Mouse (Mus musculus) cerebellum, adult 8-10 months (tissue): ENCODE data around the gene Terb1.

ENCODE experiments used
- DNase-seq: peaks from one replicate; pipeline ENCODE4 v3.0.0; 2022

Terb1 gene

GRCm38 (mm10) chr8:104446016-104446415, 63.7 kb downstream of the Terb1 start:
- DNase-seq = no peak

DNA sequence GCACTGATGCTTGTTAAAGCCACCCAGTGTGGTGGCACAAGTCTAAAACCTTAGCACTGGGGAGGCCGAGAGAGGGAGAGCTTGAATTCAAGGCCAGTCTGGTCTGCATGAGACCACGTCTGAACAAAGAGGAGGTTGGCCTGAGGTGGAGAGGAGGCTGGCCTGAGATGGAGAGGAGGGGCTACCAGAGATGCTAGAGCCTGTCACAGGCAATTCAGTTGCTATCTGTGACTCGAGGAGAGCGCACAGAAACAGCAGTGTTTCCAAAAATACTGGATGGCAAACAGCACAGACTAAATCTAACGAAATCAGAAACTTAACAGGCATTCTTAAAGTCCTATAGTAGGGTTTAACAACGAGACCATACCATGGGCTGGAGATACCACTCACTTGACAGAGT, 64.5 kb downstream of the Terb1 start:
- no peak for DNase-seq

GRCm38 (mm10) chr8:104443125-104443679, 66.5 kb downstream of the Terb1 start:
- no peak for DNase-seq

DNA sequence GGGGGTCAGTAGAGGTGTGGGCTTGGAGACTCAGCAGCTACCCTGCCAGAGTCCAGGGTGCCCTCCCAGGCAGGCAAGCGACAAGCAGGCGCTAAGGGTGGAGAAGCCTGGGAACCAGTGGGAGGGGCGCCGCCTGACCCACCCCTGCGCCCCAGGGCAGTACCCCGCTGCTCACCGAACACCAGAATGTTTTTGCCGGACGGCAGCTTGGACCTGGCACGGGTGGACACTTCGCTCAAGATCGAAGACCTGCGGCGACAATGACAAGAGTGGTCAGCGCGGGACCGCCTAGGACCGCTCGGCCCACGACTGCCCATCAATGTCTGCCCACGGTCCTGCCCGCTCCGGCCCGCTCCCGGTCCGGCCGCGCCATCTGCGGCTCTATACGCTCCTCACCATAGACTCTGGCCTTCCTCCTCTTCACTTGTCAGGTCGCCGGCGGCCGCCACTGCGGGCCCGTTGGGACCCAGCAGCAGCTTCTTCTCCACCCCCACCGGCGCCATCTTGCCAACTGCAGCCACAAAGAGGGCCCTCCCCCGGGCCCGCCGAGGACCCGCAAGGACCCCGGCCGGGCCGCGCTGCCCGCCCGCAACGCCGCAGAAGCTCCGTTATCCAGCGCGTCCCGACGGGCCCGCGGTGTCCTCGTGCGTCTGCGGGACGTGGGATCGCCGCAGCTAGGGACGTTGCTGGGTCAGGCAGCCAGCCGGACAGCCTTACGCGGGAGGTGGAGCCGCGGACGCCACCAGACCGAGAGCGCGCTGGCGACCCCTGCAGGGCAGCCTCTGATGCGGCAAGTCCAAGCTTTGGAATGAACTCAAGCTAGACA, 67.2 kb downstream of the Terb1 start, which contains the start of gene Dync1li2:
TSS of gene Dync1li2 (minus strand) at position 749 of the 826 bp plus-strand sequence.
- DNase-seq = peak; percentile 94

DNA sequence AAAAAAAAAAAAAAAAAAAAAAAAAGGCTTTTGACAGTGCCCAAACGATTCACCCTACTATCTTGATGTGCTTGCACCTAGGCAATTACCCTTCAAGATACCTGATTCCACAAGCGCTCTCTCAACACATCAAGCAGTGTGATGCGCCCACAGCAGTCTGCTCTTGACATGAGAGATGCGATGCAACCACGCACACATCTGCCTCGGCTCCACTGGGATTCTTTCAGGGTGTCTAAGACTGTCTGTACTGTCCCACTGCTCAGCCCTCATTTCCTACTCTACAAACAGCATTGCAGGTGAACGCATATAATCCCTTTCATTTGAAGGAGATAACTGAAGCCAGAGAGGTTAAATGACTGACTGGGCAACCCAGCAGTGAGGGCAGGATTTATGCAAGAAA, 68.1 kb downstream of the Terb1 start:
- DNase-seq = no peak

DNA sequence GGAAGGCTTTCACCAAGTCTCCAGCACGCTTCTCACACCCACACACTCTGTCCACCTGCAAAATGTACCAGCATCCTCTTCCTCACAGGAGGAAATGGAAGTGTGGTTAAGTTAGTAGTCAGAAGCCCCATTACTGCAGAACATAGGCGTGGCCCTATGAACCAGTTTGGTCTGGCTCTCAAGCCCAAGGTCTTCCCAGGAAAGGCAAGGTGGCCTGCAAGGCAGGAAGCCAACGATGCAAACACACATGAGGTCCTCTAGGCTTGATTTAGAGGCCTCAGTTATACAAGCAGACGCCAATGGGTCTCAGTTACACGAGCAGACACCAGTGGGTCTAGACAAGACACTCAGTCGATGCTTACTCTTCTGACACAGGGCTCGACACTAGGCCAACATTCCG, 70.2 kb downstream of the Terb1 start:
- no peak for DNase-seq

DNA sequence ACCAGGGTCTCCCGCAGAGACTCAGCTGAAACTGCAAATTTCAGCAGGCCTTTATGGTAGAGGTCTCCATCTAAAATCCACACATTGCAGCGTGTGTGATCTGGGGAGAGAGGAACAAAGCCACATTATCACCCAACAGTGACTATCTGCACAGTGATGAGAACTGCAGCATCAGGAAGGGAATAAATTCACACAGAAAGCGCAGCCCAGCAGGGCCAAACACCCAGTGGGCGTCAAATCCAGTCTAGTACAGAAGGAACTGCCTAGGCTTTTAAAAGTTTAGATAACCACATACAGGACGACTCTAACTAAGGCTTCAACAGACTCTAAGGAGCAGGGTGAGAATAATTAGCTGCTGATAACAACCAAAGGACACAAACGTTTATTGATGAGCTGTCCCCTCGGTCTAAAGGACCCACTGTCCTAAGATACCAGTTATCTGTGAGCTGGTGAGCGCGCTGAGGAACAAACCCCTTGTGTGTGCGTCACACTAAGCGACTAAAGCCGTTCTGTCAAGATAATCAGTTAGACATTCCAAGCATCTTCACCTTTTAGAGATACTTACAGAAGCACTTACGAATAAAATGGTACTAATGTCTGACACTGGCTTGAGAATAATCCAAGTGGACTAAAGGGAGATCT, 72.1 kb downstream of the Terb1 start:
- no peak for DNase-seq

DNA sequence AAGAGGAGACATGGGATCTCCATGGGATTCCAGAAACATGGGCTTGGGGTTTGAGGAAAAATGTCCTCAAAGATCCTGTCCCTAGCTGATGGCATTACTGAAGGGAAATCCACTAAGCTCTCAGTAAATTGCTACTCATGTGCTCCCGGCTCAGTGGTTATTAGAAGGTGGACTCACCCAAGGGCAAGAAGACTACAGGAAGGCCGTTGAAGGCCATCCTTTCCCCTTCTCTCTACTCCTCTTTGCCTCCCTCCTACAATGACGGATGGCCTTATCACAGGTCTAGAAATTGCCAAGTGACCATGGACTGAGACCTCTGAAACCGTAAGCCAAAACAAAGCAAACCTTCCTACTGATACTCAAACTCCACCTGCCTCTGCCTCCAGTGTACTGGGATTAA, 73.1 kb downstream of the Terb1 start:
- DNase-seq = no peak

- DNase-seq = peak; percentile 100
These were observed 73.7 kb downstream of the Terb1 start for GRCm38 (mm10) chr8:104436038-104436437.

- DNase-seq = peak; percentile 44
These were observed 74.8 kb downstream of the Terb1 start for GRCm38 (mm10) chr8:104434826-104435354.

GRCm38 (mm10) chr8:104434275-104434674, 75.4 kb downstream of the Terb1 start:
- peak; percentile 46 for DNase-seq

DNA sequence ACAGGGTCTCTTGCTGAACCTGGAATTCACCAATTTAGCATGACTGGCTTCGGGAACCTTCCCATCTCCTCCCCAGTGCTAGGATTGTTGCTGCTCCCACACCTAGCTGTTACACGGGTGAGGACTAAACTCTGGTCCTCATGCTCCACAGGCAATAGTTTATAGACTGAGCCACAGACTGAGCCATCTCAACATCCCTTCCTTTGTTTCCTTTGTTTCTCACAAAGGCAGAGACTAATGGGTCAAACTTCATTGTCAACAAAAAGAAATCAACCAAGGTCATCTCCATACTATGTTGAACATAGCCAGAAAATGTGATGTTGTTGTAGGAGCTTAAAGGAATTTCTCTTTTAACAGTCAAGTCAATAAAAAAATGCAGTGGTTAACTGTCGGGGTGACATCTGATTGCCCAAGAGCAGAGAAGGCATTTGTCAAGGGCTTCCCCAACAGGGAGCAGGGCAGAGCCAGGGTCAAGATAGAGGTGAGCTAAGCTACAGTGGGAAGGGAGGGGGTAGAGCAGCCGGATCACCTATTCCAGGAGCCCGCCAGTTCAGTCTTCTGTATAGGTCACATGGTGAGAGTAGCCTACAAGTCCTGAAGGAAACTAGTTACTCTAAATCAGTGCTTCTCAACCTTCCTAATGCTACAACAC, 76.4 kb downstream of the Terb1 start:
- DNase-seq = no peak

GRCm38 (mm10) chr8:104432656-104433055, 77.1 kb downstream of the Terb1 start:
- DNase-seq = no peak

DNA sequence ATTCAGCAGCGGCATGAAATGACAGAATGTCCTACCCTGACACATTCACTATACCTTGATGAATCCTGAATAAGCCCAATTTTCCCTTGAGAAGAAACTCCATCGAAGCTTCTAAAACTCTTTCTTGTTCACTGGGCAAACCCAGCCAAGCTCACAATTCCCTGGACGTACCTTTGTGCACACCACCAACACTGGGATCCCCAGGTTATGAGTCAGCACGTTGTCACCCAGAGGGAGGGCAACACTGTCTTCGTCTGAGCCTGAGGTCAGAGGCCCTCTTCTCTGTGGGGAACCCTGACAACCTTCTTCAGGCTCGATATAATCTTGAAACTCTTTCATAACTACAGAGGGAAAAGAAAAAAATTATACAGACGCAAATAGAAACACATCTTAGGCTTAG, 79.5 kb downstream of the Terb1 start:
- DNase-seq = no peak

DNA sequence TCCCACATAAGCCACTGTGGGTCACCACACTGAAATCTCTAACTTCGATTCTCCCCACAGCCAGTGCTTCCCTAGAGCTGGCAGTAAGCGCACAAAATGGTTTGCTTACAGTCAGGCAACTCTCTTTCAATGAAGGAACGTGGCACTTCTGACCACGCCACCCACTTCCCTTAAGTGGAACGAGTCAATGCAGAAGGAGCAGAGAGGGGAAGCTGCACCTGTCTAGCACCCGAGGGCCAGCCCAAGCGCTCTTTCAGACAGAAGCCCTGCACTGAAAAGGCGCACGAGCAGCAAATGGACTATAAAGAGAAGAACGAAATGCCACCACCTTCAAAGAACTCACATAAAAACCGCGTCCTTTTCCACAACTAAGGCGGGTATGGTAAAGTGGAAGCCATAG, 82.0 kb downstream of the Terb1 start:
- DNase-seq = no peak

DNA sequence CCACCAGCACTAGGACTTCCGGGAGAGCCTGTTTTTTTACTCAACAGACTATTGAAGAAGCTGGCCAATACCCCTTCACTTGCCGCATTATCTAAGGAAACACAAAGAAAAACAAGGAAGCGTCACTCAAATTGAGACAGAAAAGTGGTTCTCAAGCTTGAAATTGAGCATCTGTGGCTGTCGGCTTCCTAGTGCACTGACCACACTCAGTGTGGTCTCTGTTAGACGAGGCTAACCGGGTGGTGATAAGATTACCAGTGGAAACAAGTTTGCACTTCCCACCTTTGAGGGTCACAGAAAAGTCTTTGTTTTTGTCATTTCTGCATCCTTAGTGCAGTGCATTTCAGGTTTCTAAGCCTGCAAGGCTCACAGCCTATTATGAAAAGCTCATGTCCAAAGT, 87.4 kb downstream of the Terb1 start:
- DNase-seq = no peak

DNA sequence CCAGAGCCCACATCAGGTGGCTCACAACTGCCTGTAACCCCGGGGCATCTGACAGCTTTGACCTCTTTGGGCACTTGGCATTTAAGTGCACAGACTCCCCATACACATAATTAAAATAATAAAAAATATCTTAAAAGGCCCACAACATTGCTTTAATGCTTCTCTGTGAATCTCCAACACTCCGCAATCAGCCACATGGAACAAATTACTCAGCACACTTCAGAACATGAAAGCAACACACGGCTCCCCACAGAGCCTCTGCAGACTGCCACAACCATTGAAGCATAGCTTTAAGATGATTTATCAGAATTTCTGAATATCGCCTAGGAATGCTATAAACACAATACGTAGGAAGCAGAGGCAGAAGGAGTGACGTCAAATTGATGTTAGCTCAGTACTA, 93.7 kb downstream of the Terb1 start:
- no peak for DNase-seq

- no peak for DNase-seq
These were observed 95.5 kb downstream of the Terb1 start for GRCm38 (mm10) chr8:104414204-104414603.

- DNase-seq = no peak
These were observed 95.9 kb downstream of the Terb1 start for GRCm38 (mm10) chr8:104413770-104414169.

- DNase-seq = no peak
These were observed 96.7 kb downstream of the Terb1 start for GRCm38 (mm10) chr8:104412805-104413532.

DNA sequence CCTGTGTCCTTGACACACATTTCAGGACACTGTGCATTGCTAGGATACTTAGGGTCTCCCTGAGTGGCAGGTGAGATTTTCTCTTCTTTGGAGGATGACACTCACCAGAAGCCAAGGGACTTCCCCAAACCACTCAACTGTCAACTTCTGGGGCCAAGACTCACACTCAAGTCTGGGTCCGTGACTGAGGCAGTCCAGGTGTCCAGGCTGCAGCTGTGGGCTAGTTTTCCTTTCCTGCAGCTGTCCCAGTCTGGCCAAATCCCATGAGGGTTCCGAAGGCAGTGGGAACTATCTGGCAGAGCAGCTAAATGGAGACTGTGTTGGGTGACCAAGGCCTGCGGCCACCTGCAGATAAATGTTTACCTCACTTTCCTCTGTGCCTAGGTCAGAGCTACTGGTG, 97.7 kb downstream of the Terb1 start:
- DNase-seq = no peak

DNA sequence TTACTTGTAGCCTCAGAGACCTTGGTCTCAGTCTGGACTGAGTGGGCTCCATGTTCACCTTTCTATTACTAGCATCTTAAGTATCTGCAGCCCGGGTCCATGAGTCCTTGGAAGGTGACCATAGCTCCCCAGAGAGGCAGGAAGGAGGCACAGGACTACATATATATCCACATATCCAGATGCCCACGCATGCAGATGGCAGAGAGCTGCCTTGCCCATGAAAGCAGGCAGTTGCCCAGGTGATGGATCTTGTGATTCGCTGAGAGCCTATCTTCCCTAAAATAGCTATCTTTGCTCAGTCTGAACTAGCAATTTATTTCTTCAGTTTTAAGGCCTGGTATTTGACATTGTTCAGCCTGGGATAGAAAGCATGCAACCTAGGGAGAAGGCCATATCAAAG, 98.2 kb downstream of the Terb1 start:
- no peak for DNase-seq
